Mouse (Mus musculus): Measurements from ENCODE around the gene Slco6c1. TPM values are rescaled to one million over a fixed set of nuclear protein-coding genes. Genes with fewer than 3 reads are reported as not detected.

Slco6c1 gene
- not detected for total RNA-seq (2021)
- long read RNA-seq, experiment 1, result 0 reads
- long read RNA-seq, experiment 2, result 0 reads

DNA sequence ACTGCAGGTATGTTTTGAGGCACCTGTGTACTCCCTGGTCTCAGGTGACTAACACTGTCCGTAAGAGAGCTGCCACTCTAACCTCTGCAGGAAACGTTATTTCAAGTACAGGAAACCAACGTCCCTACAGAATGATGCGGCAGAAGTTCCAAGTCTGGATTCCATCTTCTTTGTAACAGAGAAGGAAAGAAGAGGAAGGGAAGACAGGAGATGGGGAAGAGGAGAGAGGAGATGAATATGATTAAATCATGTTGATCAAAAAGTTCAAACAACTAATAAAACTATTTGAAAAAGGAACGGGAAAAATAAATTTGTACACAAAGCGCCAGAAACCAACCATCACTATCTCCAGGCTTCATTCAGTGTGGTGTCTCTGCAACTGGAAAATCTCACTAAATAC lies at the start of gene Slco6c1:
Gene Slco6c1, minus strand, starts transcription at position 101 of the 400 bp plus-strand sequence.
- no peak for DNase-seq (ENCODE audit: low spot score)

GRCm38 (mm10) chr1:97038982-97039381 lies 89.1 kb downstream of the Slco6c1 start:
- DNase-seq (ENCODE audit: low spot score), result no peak

DNA sequence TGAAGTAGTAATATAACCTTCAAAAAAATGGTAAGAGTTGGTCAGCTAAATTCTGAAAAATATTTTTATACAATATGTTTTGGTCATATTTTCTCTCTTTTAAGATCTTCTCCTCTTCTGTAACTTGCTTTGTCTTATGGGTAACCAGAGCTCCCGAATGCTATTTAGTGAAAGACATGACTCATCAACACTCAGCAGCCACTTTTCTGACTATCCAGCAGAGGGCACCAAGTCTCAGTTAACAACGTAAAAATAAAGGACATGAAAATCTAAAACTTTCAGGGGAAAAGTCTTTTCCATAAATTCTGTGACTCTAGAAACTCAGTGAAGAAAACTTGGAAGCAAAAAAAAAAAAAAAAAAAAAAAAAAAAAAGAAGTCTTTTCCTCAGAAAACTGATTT lies 89.6 kb downstream of the Slco6c1 start:
- no peak for DNase-seq (ENCODE audit: low spot score)

- no peak for DNase-seq (ENCODE audit: low spot score)
These were observed 90.1 kb downstream of the Slco6c1 start for GRCm38 (mm10) chr1:97037955-97038354.

GRCm38 (mm10) chr1:97021388-97021787 lies 106.7 kb downstream of the Slco6c1 start:
- DNase-seq (ENCODE audit: low spot score), result no peak

DNA sequence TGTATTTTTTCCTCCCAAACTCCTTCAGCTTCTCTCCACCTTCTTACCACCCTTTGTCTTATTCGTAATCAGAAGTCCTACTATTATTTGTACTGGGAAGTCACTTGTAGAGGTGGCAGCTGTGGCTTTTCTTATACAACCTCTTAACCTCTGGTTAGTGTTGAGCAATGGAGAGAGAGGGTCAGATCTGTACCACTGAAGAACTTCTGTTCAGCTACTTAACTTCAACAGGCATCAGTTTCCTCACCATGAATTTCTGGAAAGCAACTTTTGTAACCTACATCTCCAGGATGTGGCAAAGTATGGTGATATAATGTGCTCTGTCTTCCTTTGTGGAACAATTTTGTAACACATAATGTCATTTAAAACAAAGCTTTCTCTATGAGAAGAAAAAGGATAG lies 108.7 kb downstream of the Slco6c1 start:
- no peak for DNase-seq (ENCODE audit: low spot score)

- DNase-seq (ENCODE audit: low spot score), result no peak
These were observed 109.1 kb downstream of the Slco6c1 start for GRCm38 (mm10) chr1:97018978-97019377.

All from gastrocnemius, adult 18-20 months (tissue).